Mouse (Mus musculus) limb, embryonic 15.5 days (tissue): ENCODE data around the gene Gm21761. TPM values are rescaled to one million over a fixed set of nuclear protein-coding genes. Genes with fewer than 3 reads are reported as not detected.
"Not testable (repeated sequence)": the region's sequence is repeated elsewhere in the genome, so short reads cannot be mapped to it uniquely, and the experiment has no call there.

Experiments used
- ATAC-seq: fragments of 200-750 bp; cut with Nextera tagmentation; 2 replicates; pipeline ENCODE4 v1.8.0; 2017; ENCODE audit warnings: low read depth, moderate TSS enrichment; ENCODE audit not compliant: insufficient number of reproducible peaks, low FRiP score, low TSS enrichment
- H3K27ac ChIP-seq: fragments of 300-500 bp; sonication (generic); 2 replicates; pipeline ENCODE4 v1.5.1; 2015; ENCODE audit warnings: moderate library complexity, mild to moderate bottlenecking, inconsistent platforms
- H3K27me3 ChIP-seq: fragments of 300-500 bp; sonication (generic); 2 replicates; pipeline ENCODE4 v1.6.1; 2015; ENCODE audit warnings: inconsistent platforms
- H3K36me3 ChIP-seq: fragments of 300-500 bp; sonication (generic); 2 replicates; pipeline ENCODE4 v1.6.1; 2015; ENCODE audit warnings: inconsistent platforms
- H3K4me1 ChIP-seq: fragments of 300-500 bp; sonication (generic); 2 replicates; pipeline ENCODE4 v1.6.1; 2015; ENCODE audit warnings: inconsistent platforms
- H3K4me2 ChIP-seq: fragments of 300-500 bp; sonication (generic); 2 replicates; pipeline ENCODE4 v1.6.1; 2015; ENCODE audit warnings: mild to moderate bottlenecking, inconsistent platforms
- H3K4me3 ChIP-seq: fragments of 300-500 bp; sonication (generic); 2 replicates; pipeline ENCODE4 v1.5.1; 2015; ENCODE audit warnings: mild to moderate bottlenecking, inconsistent platforms
- H3K9ac ChIP-seq: fragments of 300-500 bp; sonication (generic); 2 replicates; pipeline ENCODE4 v1.6.1; 2015; ENCODE audit warnings: inconsistent platforms
- H3K9me3 ChIP-seq: fragments of 300-500 bp; sonication (generic); 2 replicates; pipeline ENCODE4 v1.6.1; 2016; ENCODE audit warnings: inconsistent platforms
- WGBS: fragments of 180-500 bp; shearing (Covaris S2); methylation state at CpG from one replicate; pipeline ENCODE4 v1.1.7; 2015; 5-methylcytosine and 5-hydroxymethylcytosine counted together
- polyA plus RNA-seq: library from polyadenylated mRNA; unstranded; fragments of >200 nt; fragmentation: Nextera tagmentation; extraction: Ambion mirVana; gene quantifications from 2 replicates; pipeline ENCODE4 v1.2.1, GENCODE M21; 2015

Gene Gm21761
- not detected in 2 replicates for polyA plus RNA-seq

DNA sequence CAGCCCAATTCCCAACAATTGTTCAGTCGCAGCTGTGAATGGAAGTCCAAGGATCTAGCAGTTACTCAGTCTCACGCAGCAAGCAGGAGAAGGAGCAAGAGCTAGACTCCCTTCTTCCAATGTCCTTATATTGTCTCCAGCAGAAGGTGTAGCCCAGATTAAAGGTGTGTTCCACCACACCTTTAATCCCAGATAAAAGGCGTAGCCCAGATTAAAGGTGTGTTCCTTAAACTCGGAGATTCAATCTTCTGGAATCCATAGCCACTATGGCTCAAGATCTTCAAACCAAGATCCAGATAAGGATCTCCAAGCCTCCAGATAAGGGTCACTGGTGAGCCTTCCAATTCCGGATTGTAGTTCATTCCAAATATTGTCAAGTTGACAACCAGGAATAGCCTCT is at the start of gene Gm21761:
TSS of gene Gm21761 (minus strand) at position 101 of the 400 bp plus-strand sequence.
- not testable (repeated sequence) for H3K4me1 ChIP-seq, H3K9me3 ChIP-seq, H3K36me3 ChIP-seq, H3K4me3 ChIP-seq, H3K27ac ChIP-seq, H3K4me2 ChIP-seq, ATAC-seq, H3K9ac ChIP-seq, H3K27me3 ChIP-seq
- WGBS: 86% methylated on average over 1 of the region's 5 CpGs

DNA sequence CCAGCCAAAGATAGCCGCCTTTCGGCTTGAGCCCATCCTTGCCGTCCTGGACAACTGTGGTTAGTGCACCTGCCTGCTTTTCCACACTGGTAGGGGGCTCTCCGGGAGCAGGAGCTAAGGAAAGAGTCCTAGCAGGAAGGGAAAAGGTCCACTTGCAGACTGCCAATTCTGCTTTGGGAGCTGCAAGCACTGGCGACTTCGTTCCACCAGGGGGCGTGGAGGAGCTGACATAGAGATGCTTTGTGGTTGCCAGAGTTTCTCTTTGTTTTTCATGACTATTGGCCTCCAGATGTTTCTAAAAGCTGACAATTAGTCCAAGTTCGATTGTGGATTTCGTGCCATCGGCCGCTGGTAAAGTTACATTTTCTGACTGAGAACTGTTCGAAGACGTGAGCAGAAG is 40.1 kb upstream of the Gm21761 start:
- not testable (repeated sequence) for ATAC-seq, H3K4me1 ChIP-seq, H3K36me3 ChIP-seq, H3K9me3 ChIP-seq, H3K27me3 ChIP-seq, H3K27ac ChIP-seq, H3K4me3 ChIP-seq, H3K9ac ChIP-seq, H3K4me2 ChIP-seq
- no CpG with 5 or more reads among the region's 13 CpGs for WGBS

DNA sequence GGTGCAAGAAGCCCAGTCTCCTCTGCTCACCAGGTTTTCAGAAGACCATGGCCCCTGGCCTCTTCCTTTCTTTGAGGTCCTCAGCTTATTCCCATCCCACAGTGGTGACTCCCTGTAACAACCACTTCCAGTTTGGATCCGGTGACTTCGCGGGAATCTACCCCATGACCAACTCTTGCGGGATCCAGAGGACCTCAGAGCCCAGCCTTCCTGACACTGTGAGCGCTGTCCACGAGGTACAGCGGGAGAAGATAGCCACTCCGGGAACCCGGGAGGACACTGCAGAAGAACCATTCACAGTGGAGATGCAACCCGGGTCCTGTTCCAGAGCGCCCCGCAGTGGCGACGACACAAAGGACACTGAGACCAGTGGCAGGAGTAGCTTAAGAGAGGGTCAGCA is 39.1 kb upstream of the Gm21761 start:
- not testable (repeated sequence) for ATAC-seq, H3K4me2 ChIP-seq, H3K36me3 ChIP-seq, H3K27ac ChIP-seq, H3K9me3 ChIP-seq, H3K4me3 ChIP-seq, H3K27me3 ChIP-seq, H3K9ac ChIP-seq, H3K4me1 ChIP-seq
- WGBS: no CpG with 5 or more reads among the region's 14 CpGs

DNA sequence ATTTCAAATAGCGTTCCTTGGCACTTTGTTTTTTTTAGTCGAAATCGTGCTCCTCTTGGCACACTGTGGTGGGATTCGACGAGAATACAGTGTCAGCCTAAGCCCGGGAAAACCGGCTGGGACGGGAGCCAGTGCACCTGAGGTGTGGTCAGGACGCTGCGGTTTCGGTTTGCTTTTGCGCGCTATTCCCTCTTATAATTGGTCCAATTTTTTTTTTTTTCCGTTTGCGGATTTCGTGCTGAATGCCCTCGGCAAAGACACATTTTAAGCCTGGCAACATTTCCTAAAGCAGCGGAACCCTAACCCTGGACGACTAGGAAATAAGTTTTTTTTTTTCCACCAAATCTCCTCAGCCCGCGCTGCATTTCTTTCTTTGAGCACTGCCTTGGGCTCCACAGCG is 36.9 kb upstream of the Gm21761 start:
- H3K36me3 ChIP-seq, H3K9me3 ChIP-seq, H3K4me1 ChIP-seq, H3K9ac ChIP-seq, H3K27ac ChIP-seq, ATAC-seq, H3K27me3 ChIP-seq: not testable (repeated sequence)
- Histone ChIP-seq H3K4me3 (peak overlapping the region; percentile 22), H3K4me2 (peak overlapping the region; percentile 29)
- under 1% methylated on average over 21 of the region's 22 CpGs for WGBS

DNA sequence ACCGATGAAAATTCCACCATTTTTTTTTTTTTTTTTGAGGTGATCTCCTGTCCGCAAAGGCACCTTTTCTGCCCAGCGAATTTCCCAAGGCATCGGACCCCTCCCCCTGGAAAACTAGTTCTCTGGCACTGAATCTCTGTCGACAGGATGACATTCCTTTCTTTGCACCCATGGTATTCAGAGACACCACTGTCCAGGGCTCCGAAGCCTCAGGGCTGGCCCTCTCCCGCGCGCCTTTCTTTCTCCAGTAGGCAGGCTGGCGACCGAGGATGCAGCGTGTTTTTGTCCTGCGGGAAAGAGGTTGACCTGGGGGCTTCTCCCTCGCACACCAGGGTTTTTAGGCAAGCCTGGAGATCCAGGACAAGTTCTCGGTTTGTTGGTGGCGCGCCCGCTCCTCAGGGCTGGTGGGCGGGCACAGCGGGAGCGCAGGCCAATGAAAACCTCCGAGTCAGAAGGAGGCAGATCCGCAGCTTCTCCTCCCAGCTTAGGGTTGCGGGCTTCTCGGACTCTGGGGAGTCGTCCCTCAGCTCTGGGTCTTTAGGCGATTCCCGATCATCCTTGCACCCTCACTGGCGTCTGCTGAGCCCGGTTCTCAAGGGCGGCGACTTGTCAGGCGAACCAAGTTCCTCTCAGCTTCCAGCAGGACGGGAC is 36.4 kb upstream of the Gm21761 start:
- not testable (repeated sequence) for H3K36me3 ChIP-seq, H3K27ac ChIP-seq, H3K4me1 ChIP-seq, H3K9ac ChIP-seq, H3K27me3 ChIP-seq, H3K9me3 ChIP-seq
- under 1% methylated on average over 16 of the region's 34 CpGs for WGBS
- ATAC-seq: 0 out of 2 replicates have a peak, but pooled peaks have one; percentile 44
- H3K4me3 ChIP-seq: peak overlapping the region; percentile 22
- peak overlapping the region; percentile 29 for H3K4me2 ChIP-seq

DNA sequence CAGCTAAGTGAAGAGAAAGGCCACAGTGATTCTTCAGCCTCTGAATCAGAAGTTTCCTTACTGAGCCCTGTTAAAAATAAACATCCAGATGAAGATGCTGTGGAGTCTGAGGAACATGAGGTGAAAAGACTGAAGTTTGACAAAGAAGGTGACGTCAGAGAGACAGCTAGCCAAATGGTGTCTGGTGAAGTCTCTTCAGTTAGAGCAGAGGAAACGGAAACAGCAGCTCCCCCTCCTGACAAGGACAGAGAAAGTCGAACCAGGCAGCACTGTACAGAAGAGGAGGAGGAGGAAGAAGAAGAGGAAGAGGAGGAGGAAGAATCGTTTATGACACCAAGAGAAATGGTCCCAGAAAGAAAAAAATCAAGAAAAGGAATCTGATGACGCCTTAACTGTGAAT is 33.8 kb upstream of the Gm21761 start:
- ATAC-seq, H3K27ac ChIP-seq, H3K9ac ChIP-seq, H3K4me1 ChIP-seq, H3K4me2 ChIP-seq, H3K9me3 ChIP-seq, H3K36me3 ChIP-seq, H3K27me3 ChIP-seq, H3K4me3 ChIP-seq: not testable (repeated sequence)
- no CpG with 5 or more reads among the region's 5 CpGs for WGBS

DNA sequence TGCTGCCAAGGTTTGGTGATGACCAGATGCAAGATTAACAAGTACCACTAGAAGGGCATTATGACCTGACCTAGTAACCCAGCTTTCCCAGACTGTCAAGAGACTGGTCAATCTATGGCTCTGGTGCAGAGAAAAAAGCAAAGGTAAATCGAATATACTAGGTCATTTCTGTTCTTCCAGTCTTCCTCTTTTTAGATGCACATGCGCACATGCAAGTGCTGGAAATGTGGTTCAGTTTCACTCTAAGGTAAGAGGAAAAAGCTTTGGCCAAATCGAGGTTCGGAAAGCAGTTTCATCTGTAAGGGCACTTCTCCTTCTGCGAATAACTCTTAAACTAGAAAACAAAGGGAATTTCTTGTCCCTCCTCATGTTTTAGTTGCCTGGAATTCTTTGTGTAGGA is 26.5 kb upstream of the Gm21761 start:
- no CpG with 5 or more reads among the region's 5 CpGs for WGBS
- ATAC-seq, H3K36me3 ChIP-seq, H3K4me2 ChIP-seq, H3K27ac ChIP-seq, H3K4me3 ChIP-seq, H3K9me3 ChIP-seq, H3K9ac ChIP-seq, H3K4me1 ChIP-seq, H3K27me3 ChIP-seq: not testable (repeated sequence)

DNA sequence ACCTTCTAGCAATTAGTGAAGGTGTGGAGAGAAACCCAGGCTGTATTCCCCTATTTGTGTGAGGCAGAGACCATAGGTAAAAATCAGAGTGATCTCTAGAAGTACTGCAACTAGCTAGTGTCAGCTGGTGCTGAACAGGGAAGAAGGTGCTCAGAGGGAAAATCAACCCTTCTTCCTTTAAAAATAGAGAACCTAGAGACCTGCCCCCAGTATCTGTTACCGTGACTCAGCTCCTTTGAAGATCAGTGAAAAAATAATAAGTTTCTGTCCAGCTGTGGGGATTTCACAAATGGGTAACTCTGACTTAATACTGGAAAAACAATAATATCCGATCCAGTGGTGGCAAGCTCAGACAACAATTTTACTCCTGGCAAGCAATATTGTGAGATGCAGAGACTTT is 26.0 kb upstream of the Gm21761 start:
- not testable (repeated sequence) for H3K4me2 ChIP-seq, ATAC-seq

DNA sequence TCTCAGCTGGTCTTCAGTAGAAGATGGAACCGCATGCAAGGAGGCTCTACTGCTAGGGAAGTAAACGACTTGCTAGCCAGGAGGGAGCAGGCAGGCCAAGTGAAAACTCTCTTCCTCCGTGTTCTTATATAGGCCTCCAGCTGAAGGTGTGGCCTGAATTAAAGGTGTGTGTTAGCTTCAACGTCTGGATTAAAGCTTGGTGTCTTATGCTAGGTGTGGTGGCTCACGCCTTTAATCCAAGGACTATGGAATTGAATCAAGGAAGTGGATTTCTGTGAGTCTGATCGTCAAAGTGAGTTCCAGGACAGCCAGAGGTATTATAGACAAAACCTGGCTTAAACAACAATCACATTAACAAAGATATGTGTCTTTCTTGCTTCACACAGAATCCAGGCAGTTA is 21.6 kb upstream of the Gm21761 start, which contains the start of gene B020031M17Rik:
TSS of gene B020031M17Rik (minus strand) at position 101 of the 400 bp plus-strand sequence.
- H3K9me3 ChIP-seq, ATAC-seq, H3K4me3 ChIP-seq, H3K27me3 ChIP-seq, H3K9ac ChIP-seq, H3K36me3 ChIP-seq, H3K4me2 ChIP-seq, H3K27ac ChIP-seq, H3K4me1 ChIP-seq: not testable (repeated sequence)
- WGBS: 77% methylated on average over 4 of the region's 6 CpGs

More for the DNA sequence above, 26.0 kb upstream of the Gm21761 start:
- H3K4me3 ChIP-seq, H3K4me1 ChIP-seq, H3K9ac ChIP-seq, H3K36me3 ChIP-seq, H3K27ac ChIP-seq, H3K27me3 ChIP-seq, H3K9me3 ChIP-seq: not testable (repeated sequence)
- WGBS: 73% methylated on average over 2 of the region's 2 CpGs

DNA sequence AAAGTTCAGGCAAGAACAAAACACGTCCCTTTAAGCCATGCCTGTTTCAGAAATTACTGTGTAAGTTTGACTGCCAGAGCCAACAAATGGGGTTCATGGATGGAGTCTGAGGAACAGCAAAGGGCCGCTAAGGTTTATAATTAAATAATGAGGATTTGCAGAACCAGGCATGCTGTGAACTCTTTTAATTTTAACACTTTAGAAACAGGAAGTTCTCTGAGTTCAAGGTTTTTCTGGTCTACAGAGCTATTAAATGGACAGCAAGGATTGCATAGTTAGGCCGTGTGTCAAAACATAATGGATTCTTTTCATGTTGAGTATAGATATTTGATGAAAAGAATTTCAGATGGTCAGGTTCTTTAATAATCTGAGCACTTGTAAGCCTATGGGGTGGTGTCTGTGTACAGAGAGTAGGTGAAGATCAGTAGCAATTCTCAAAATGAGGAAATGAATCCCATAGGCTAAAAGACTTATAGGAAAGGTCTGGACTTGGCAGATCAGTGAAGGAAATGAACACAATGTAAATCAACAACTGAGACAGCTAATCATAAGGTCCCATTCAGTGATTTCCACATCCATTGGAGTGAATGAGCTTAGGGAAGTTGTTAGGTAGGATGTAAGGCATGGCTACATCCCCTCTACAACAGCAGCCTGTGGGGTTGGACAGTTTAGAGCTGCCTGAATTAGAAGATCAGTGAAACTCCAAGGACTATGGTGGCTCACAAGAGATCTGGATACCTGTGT is 4.3 kb downstream of the Gm21761 start:
- not testable (repeated sequence) for H3K4me3 ChIP-seq, H3K27me3 ChIP-seq, H3K9me3 ChIP-seq, H3K27ac ChIP-seq, H3K4me2 ChIP-seq, H3K4me1 ChIP-seq, H3K9ac ChIP-seq, H3K36me3 ChIP-seq, ATAC-seq
- WGBS: 68% methylated on average over 3 of the region's 3 CpGs

DNA sequence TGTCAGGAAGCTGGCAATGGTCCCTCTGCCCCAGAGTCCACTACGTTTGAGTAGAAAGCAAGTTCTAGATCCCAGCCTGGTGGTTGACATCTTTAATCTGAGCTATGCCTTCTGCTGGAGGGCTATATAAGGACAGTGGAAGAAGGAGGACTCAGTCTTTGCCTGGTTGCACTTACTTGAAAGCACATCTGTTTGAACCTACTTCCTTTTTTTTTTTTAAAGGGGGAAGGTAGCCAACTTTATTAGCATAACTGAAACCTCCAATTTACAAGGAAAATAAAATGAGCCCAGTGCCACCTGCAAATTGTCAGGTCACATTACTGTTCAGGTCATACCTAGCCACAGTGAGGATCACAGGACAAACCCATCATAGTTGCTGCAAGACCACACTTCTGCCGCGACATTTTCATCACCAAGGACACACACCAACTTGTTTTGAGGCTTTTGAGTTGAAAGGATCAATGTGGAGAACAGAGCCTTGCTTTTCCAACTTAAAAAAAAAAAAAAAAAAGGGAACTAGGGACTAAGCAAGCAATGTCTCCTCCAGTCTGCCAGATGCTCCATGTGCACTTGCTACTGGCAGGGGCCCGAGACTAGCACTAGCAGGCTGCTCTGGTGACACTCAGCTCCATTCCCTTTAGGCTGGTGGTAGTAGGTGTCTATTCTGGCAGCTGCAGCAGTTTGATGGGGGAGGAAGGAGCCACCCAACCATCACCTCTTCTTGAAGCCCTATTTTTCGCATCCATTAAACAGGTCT is 11.9 kb downstream of the Gm21761 start:
- H3K36me3 ChIP-seq, H3K9me3 ChIP-seq, ATAC-seq, H3K9ac ChIP-seq, H3K27me3 ChIP-seq, H3K27ac ChIP-seq, H3K4me2 ChIP-seq, H3K4me3 ChIP-seq, H3K4me1 ChIP-seq: not testable (repeated sequence)
- WGBS: 74% methylated on average over 4 of the region's 5 CpGs

DNA sequence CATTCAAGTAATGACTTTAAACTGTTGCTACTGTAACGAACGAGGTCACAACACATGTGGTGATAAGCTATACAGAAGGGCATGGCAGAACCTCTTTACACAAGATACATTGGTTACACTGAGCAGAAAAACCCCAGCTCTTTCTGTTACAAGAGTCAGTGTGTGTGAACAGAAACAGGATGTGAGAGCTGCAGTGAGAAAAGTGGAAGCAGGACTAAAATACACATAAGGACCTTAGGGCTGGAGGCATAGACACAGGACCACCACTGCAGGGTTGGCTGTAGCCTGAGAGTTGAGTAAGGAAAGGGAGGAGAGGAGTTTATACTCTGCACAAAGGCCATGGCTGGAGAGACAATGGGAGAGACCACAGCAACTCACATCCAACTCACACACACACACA is 12.6 kb downstream of the Gm21761 start:
- H3K27me3 ChIP-seq, H3K4me2 ChIP-seq, H3K36me3 ChIP-seq, H3K27ac ChIP-seq, H3K9ac ChIP-seq, H3K4me3 ChIP-seq, ATAC-seq, H3K4me1 ChIP-seq, H3K9me3 ChIP-seq: not testable (repeated sequence)
- WGBS: 61% methylated on average over 2 of the region's 2 CpGs
